Comparison of ENCODE assay signal across 25 mouse cellular contexts in genomic region chr17:31280269-31280668, GRCm38 (mm10). TPM values are rescaled to one million over a fixed set of nuclear protein-coding genes. Genes with fewer than 3 reads are reported as not detected.
"Had no signal": no experiment of that assay in that cellular context is flagged by ENCODE, and none has a peak within 500 bp of the region (broad histone marks: within the 10 kb centered on the region; RNA-seq: fewer than 3 reads in every experiment).

No protein-coding gene starts in this region.

- DNase-seq: cerebellum, adult 9-10 months; cerebellum, adult 9-11 months; cerebellum, postnatal 10 days; cerebellum, postnatal 14 days; cerebellum, postnatal 25 days; cerebellum, postnatal 36 days; embryo, embryonic 11 days; forebrain, postnatal 0 days; gastrocnemius, adult 2 months; gastrocnemius, postnatal 10 days; gastrocnemius, postnatal 14 days; gastrocnemius, postnatal 25 days; gastrocnemius, postnatal 36 days; heart, adult 18-20 months; heart, adult 2 months had no signal

- H3K27me3 ChIP-seq: embryonic facial prominence, embryonic 12.5 days; embryonic facial prominence, embryonic 15.5 days; forebrain, embryonic 13.5 days; forebrain, embryonic 15.5 days had no signal

- H3K36me3 ChIP-seq: embryonic facial prominence, embryonic 10.5 days; embryonic facial prominence, embryonic 12.5 days; embryonic facial prominence, embryonic 13.5 days; embryonic facial prominence, embryonic 15.5 days; forebrain, embryonic 10.5 days; forebrain, embryonic 12.5 days; forebrain, embryonic 15.5 days had no signal

- H3K27ac ChIP-seq: embryonic facial prominence, embryonic 10.5 days; embryonic facial prominence, embryonic 12.5 days; embryonic facial prominence, embryonic 13.5 days; embryonic facial prominence, embryonic 15.5 days; forebrain, embryonic 10.5 days; forebrain, embryonic 12.5 days; forebrain, embryonic 13.5 days; forebrain, embryonic 15.5 days; gastrocnemius, adult 2 months; heart, adult 2 months had no signal

- H3K9ac ChIP-seq: embryonic facial prominence, embryonic 12.5 days; embryonic facial prominence, embryonic 13.5 days; embryonic facial prominence, embryonic 15.5 days; forebrain, embryonic 12.5 days; forebrain, embryonic 13.5 days; forebrain, embryonic 15.5 days; forebrain, postnatal 0 days had no signal

- H3K4me3 ChIP-seq: embryonic facial prominence, embryonic 10.5 days; embryonic facial prominence, embryonic 12.5 days; embryonic facial prominence, embryonic 13.5 days; embryonic facial prominence, embryonic 15.5 days; erythroblast, embryonic 14.5 days; forebrain, embryonic 10.5 days; forebrain, embryonic 12.5 days; forebrain, embryonic 13.5 days; forebrain, embryonic 15.5 days; gastrocnemius, adult 2 months; heart, adult 2 months had no signal

- H3K9me3 ChIP-seq: embryonic facial prominence, embryonic 10.5 days; embryonic facial prominence, embryonic 12.5 days; embryonic facial prominence, embryonic 13.5 days; embryonic facial prominence, embryonic 15.5 days; forebrain, embryonic 10.5 days; forebrain, embryonic 12.5 days; forebrain, embryonic 13.5 days; forebrain, embryonic 15.5 days had no signal

RNA-seq across cellular contexts. Expression of gene Rsph1, which starts 3.1 kb away (rescaled TPM):
- total RNA-seq: common myeloid progenitor, adult 5-6 weeks had no signal
- polyA plus RNA-seq: erythroblast, embryonic 14.5 days had no signal
